Mouse (Mus musculus): Measurements from ENCODE around the gene Fbxw11. TPM values are rescaled to one million over a fixed set of nuclear protein-coding genes. Genes with fewer than 3 reads are reported as not detected.

The Fbxw11 gene
- 80.4 and 85.4 TPM in 2 replicates for polyA plus RNA-seq (2015; fragmentation: Nextera tagmentation; extraction: Ambion mirVana)

- ATAC-seq (ENCODE audit: low FRiP score, low read depth) = peak; percentile 95
- H3K27ac ChIP-seq = peak within 1 kb of the TSS; percentile 97
- peaks cover 38% of the 10 kb centered on the region for H3K4me1 ChIP-seq
- peak within 1 kb of the TSS; percentile 98 for H3K9ac ChIP-seq
- H3K27me3 ChIP-seq = no peaks in the 10 kb centered on the region
- H3K4me2 ChIP-seq (replicated peaks) = peak within 1 kb of the TSS; percentile 84
- no peaks in the 10 kb centered on the region for H3K9me3 ChIP-seq
- H3K36me3 ChIP-seq = no peaks in the 10 kb centered on the region
- H3K4me3 ChIP-seq = peak within 1 kb of the TSS; percentile 91
- under 1% methylated on average over 51 of the region's 64 CpGs for WGBS
Measured at GRCm38 (mm10) chr11:32642249-32642876, at the start of gene Fbxw11. Fbxw11 (plus strand) TSS chr11:32642724.

- Histone ChIP-seq H3K4me2 (replicated peaks) (no peak overlapping the region), H3K27me3 (no peaks in the 10 kb centered on the region), H3K4me1 (peaks cover 2% of the 10 kb centered on the region), H3K9ac (no peak overlapping the region), H3K27ac (no peak overlapping the region), H3K36me3 (no peaks in the 10 kb centered on the region), H3K9me3 (peaks cover 2% of the 10 kb centered on the region; the same call in 1 of the 2 replicates), H3K4me3 (no peak overlapping the region)
- no peak for ATAC-seq (ENCODE audit: low FRiP score, low read depth)
- WGBS = 84% methylated on average over 7 of the region's 7 CpGs
Measured at GRCm38 (mm10) chr11:32593081-32593480, 49.4 kb upstream of the Fbxw11 start.

GRCm38 (mm10) chr11:32594122-32594521 is 48.4 kb upstream of the Fbxw11 start:
- no peaks in the 10 kb centered on the region for H3K4me1 ChIP-seq
- 93% methylated on average over 4 of the region's 4 CpGs for WGBS
- H3K27ac ChIP-seq = no peak overlapping the region
- no peak overlapping the region for H3K4me2 ChIP-seq (replicated peaks)
- H3K36me3 ChIP-seq = no peaks in the 10 kb centered on the region
- ATAC-seq (ENCODE audit: low FRiP score, low read depth) = no peak
- H3K9ac ChIP-seq = no peak overlapping the region
- peaks cover 2% of the 10 kb centered on the region; the same call in 1 of the 2 replicates for H3K9me3 ChIP-seq
- H3K27me3 ChIP-seq = no peaks in the 10 kb centered on the region
- no peak overlapping the region for H3K4me3 ChIP-seq

- H3K27ac ChIP-seq = no peak overlapping the region
- no peaks in the 10 kb centered on the region for H3K27me3 ChIP-seq
- peaks cover 16% of the 10 kb centered on the region for H3K4me1 ChIP-seq
- H3K9me3 ChIP-seq = peaks cover 2% of the 10 kb centered on the region; the same call in 1 of the 2 replicates
- H3K36me3 ChIP-seq = no peaks in the 10 kb centered on the region
- H3K4me2 ChIP-seq (replicated peaks) = no peak overlapping the region
- ATAC-seq (ENCODE audit: low FRiP score, low read depth) = no peak
- H3K9ac ChIP-seq = no peak overlapping the region
- WGBS = 88% methylated on average over 6 of the region's 6 CpGs
- no peak overlapping the region for H3K4me3 ChIP-seq
Measured at GRCm38 (mm10) chr11:32600371-32600770, 42.2 kb upstream of the Fbxw11 start.

GRCm38 (mm10) chr11:32601528-32602323 is 40.8 kb upstream of the Fbxw11 start:
- ATAC-seq (ENCODE audit: low FRiP score, low read depth) = no peak
- Histone ChIP-seq H3K4me2 (replicated peaks) (no peak overlapping the region), H3K27me3 (no peaks in the 10 kb centered on the region), H3K4me3 (no peak overlapping the region), H3K9me3 (no peaks in the 10 kb centered on the region), H3K27ac (no peak overlapping the region), H3K9ac (no peak overlapping the region), H3K4me1 (peaks cover 19% of the 10 kb centered on the region), H3K36me3 (no peaks in the 10 kb centered on the region)
- 41% methylated on average over 12 of the region's 12 CpGs for WGBS

- Histone ChIP-seq H3K9ac (no peak overlapping the region), H3K9me3 (no peaks in the 10 kb centered on the region), H3K4me2 (replicated peaks) (peak overlapping the region; percentile 30; the same call in 1 of the 2 replicates), H3K27me3 (no peaks in the 10 kb centered on the region), H3K27ac (peak overlapping the region; percentile 86), H3K4me1 (peaks cover 19% of the 10 kb centered on the region), H3K36me3 (no peaks in the 10 kb centered on the region), H3K4me3 (no peak overlapping the region)
- WGBS = 28% methylated on average over 4 of the region's 4 CpGs
- 0 out of 2 replicates have a peak, but pooled peaks have one; percentile 37 for ATAC-seq (ENCODE audit: low FRiP score, low read depth)
Measured at GRCm38 (mm10) chr11:32604663-32605062, 37.9 kb upstream of the Fbxw11 start.

- no peak overlapping the region for H3K4me3 ChIP-seq
- no peaks in the 10 kb centered on the region for H3K9me3 ChIP-seq
- H3K36me3 ChIP-seq = no peaks in the 10 kb centered on the region
- H3K27me3 ChIP-seq = no peaks in the 10 kb centered on the region
- peak overlapping the region; percentile 30 for H3K4me2 ChIP-seq (replicated peaks)
- peak; percentile 76 for ATAC-seq (ENCODE audit: low FRiP score, low read depth)
- H3K9ac ChIP-seq = no peak overlapping the region
- 54% methylated on average over 7 of the region's 7 CpGs for WGBS
- peaks cover 19% of the 10 kb centered on the region for H3K4me1 ChIP-seq
- peak overlapping the region; percentile 86 for H3K27ac ChIP-seq
Measured at GRCm38 (mm10) chr11:32605131-32605860, 37.2 kb upstream of the Fbxw11 start.

GRCm38 (mm10) chr11:32605907-32606306 is 36.6 kb upstream of the Fbxw11 start:
- Histone ChIP-seq H3K4me3 (no peak overlapping the region), H3K4me1 (peaks cover 19% of the 10 kb centered on the region), H3K27me3 (no peaks in the 10 kb centered on the region), H3K9me3 (no peaks in the 10 kb centered on the region), H3K36me3 (no peaks in the 10 kb centered on the region), H3K4me2 (replicated peaks) (no peak overlapping the region), H3K9ac (no peak overlapping the region), H3K27ac (peak overlapping the region; percentile 86)
- ATAC-seq (ENCODE audit: low FRiP score, low read depth) = no peak
- WGBS = 82% methylated on average over 3 of the region's 3 CpGs

- H3K9ac ChIP-seq = no peak overlapping the region
- no peak overlapping the region for H3K4me2 ChIP-seq (replicated peaks)
- ATAC-seq (ENCODE audit: low FRiP score, low read depth) = no peak
- H3K4me3 ChIP-seq = no peak overlapping the region
- peaks cover 27% of the 10 kb centered on the region for H3K4me1 ChIP-seq
- H3K9me3 ChIP-seq = no peaks in the 10 kb centered on the region
- H3K27me3 ChIP-seq = no peaks in the 10 kb centered on the region
- H3K27ac ChIP-seq = no peak overlapping the region
- H3K36me3 ChIP-seq = no peaks in the 10 kb centered on the region
Measured at GRCm38 (mm10) chr11:32607319-32607718, 35.2 kb upstream of the Fbxw11 start.

- Histone ChIP-seq H3K36me3 (no peaks in the 10 kb centered on the region), H3K27me3 (no peaks in the 10 kb centered on the region), H3K4me3 (no peak overlapping the region), H3K4me1 (peaks cover 11% of the 10 kb centered on the region; the same call in 1 of the 2 replicates), H3K9me3 (no peaks in the 10 kb centered on the region), H3K9ac (no peak overlapping the region), H3K4me2 (replicated peaks) (no peak overlapping the region), H3K27ac (no peak overlapping the region)
- 84% methylated on average over 6 of the region's 6 CpGs for whole genome bisulfite sequencing
- no peak for ATAC-seq (ENCODE audit: low FRiP score, low read depth)
Measured at GRCm38 (mm10) chr11:32610616-32611015, 31.9 kb upstream of the Fbxw11 start.

GRCm38 (mm10) chr11:32612304-32612703 is 30.2 kb upstream of the Fbxw11 start:
- Histone ChIP-seq H3K27me3 (no peaks in the 10 kb centered on the region), H3K36me3 (no peaks in the 10 kb centered on the region), H3K27ac (no peak overlapping the region), H3K9ac (no peak overlapping the region), H3K9me3 (no peaks in the 10 kb centered on the region), H3K4me2 (replicated peaks) (no peak overlapping the region), H3K4me3 (no peak overlapping the region), H3K4me1 (peaks cover 16% of the 10 kb centered on the region)
- WGBS = 79% methylated on average over 6 of the region's 6 CpGs
- no peak for ATAC-seq (ENCODE audit: low FRiP score, low read depth)

GRCm38 (mm10) chr11:32614463-32614862 is 28.1 kb upstream of the Fbxw11 start:
- H3K27me3 ChIP-seq = no peaks in the 10 kb centered on the region
- H3K36me3 ChIP-seq = no peaks in the 10 kb centered on the region
- H3K9me3 ChIP-seq = no peaks in the 10 kb centered on the region
- H3K4me1 ChIP-seq = peaks cover 24% of the 10 kb centered on the region
- H3K9ac ChIP-seq = no peak overlapping the region
- H3K27ac ChIP-seq = no peak overlapping the region
- no peak overlapping the region for H3K4me2 ChIP-seq (replicated peaks)
- ATAC-seq (ENCODE audit: low FRiP score, low read depth) = no peak
- 94% methylated on average over 29 of the region's 29 CpGs for WGBS
- no peak overlapping the region for H3K4me3 ChIP-seq
